Mouse (Mus musculus) retina, embryonic 14.5 days (tissue): ENCODE results near the gene Gm12569.
A peak's percentile ranks its signal among the peaks of the same experiment; 100 is the strongest.

Experiments used
- DNase-seq: peaks from one replicate; pipeline ENCODE4 v3.0.0-alpha.2; 2015; ENCODE audit warnings: low spot score

Gene Gm12569

GRCm38 (mm10) chr11:51220308-51220707 is at the start of gene Gm12569:
Gene Gm12569, plus strand, starts transcription at chr11:51220473.
- no peak for DNase-seq

GRCm38 (mm10) chr11:51202726-51203125 is 17.5 kb upstream of the Gm12569 start:
- DNase-seq, result no peak

GRCm38 (mm10) chr11:51207758-51208157 is 12.5 kb upstream of the Gm12569 start:
- no peak for DNase-seq

GRCm38 (mm10) chr11:51211426-51211825 is 8.8 kb upstream of the Gm12569 start:
- no peak for DNase-seq

GRCm38 (mm10) chr11:51214021-51214420 is 6.3 kb upstream of the Gm12569 start:
- no peak for DNase-seq

GRCm38 (mm10) chr11:51219396-51219980 is 785 bp upstream of the Gm12569 start:
- no peak for DNase-seq

GRCm38 (mm10) chr11:51227104-51227503 is 6.8 kb downstream of the Gm12569 start:
- DNase-seq, result no peak

- no peak for DNase-seq
Measured at GRCm38 (mm10) chr11:51234626-51235025, 14.4 kb downstream of the Gm12569 start.

GRCm38 (mm10) chr11:51242897-51243296 is 22.6 kb downstream of the Gm12569 start:
- no peak for DNase-seq

GRCm38 (mm10) chr11:51257006-51257405 is 36.7 kb downstream of the Gm12569 start:
- no peak for DNase-seq

GRCm38 (mm10) chr11:51261680-51262219 is 41.5 kb downstream of the Gm12569 start, which contains the start of gene Clk4:
Gene Clk4, plus strand, starts transcription at chr11:51261730.
- no peak for DNase-seq

- DNase-seq, result peak; percentile 99
Measured at GRCm38 (mm10) chr11:51262342-51263285, 42.3 kb downstream of the Gm12569 start, which contains the start of gene BC049762. Gene BC049762, minus strand, starts transcription at chr11:51263046.

- DNase-seq, result no peak
Measured at GRCm38 (mm10) chr11:51263286-51263831, 43.1 kb downstream of the Gm12569 start.

- peak; percentile 21 for DNase-seq
Measured at GRCm38 (mm10) chr11:51264352-51264751, 44.1 kb downstream of the Gm12569 start.

GRCm38 (mm10) chr11:51265326-51265725 is 45.1 kb downstream of the Gm12569 start:
- peak; percentile 75 for DNase-seq

GRCm38 (mm10) chr11:51274418-51274817 is 54.1 kb downstream of the Gm12569 start:
- DNase-seq, result no peak
